Mouse (Mus musculus) liver, embryonic 12.5 days (tissue): Measurements from ENCODE around the gene Nfyc. TPM values are rescaled to one million over a fixed set of nuclear protein-coding genes. Genes with fewer than 3 reads are reported as not detected.
A peak's percentile ranks its signal among the peaks of the same experiment; 100 is the strongest.

Experiments used
- ATAC-seq: fragments of 200-750 bp; cut with Nextera tagmentation; 2 replicates; pipeline ENCODE4 v1.8.0; 2017; ENCODE audit warnings: moderate number of reproducible peaks, mild to moderate bottlenecking, moderate library complexity
- H3K27ac ChIP-seq: fragments of 300-500 bp; sonication (generic); 2 replicates; pipeline ENCODE4 v1.5.1; 2016; ENCODE audit warnings: mild to moderate bottlenecking
- H3K27me3 ChIP-seq: fragments of 300-500 bp; sonication (generic); replicated peaks from 2 replicates; pipeline ENCODE4 v1.6.1; 2016; ENCODE audit warnings: mild to moderate bottlenecking, moderate library complexity
- H3K36me3 ChIP-seq: fragments of 300-500 bp; sonication (generic); 2 replicates; pipeline ENCODE4 v1.6.1; 2016; ENCODE audit warnings: mild to moderate bottlenecking, moderate library complexity
- H3K4me1 ChIP-seq: fragments of 300-500 bp; sonication (generic); 2 replicates; pipeline ENCODE4 v1.6.1; 2016
- H3K4me2 ChIP-seq: fragments of 300-500 bp; sonication (generic); 2 replicates; pipeline ENCODE4 v1.6.1; 2016; ENCODE audit warnings: mild to moderate bottlenecking, moderate library complexity
- H3K4me3 ChIP-seq: fragments of 300-500 bp; sonication (generic); 2 replicates; pipeline ENCODE4 v1.5.1; 2016; ENCODE audit warnings: mild to moderate bottlenecking, moderate library complexity
- H3K9ac ChIP-seq: fragments of 300-500 bp; sonication (generic); 2 replicates; pipeline ENCODE4 v1.6.1; 2016; ENCODE audit warnings: mild to moderate bottlenecking, moderate library complexity
- H3K9me3 ChIP-seq: fragments of 300-500 bp; sonication (generic); replicated peaks from 2 replicates; pipeline ENCODE4 v1.6.1; 2016; ENCODE audit warnings: mild to moderate bottlenecking, moderate library complexity
- WGBS: fragments of 180-500 bp; shearing (Covaris S2); methylation state at CpG from one replicate; pipeline ENCODE4 v1.1.7; 2016; ENCODE audit not compliant: insufficient replicate concordance; 5-methylcytosine and 5-hydroxymethylcytosine counted together
- polyA plus RNA-seq: library from polyadenylated mRNA; unstranded; fragments of >200 nt; fragmentation: Nextera tagmentation; extraction: Ambion mirVana; gene quantifications from 2 replicates; pipeline ENCODE4 v1.2.1, GENCODE M21; 2016

Nfyc gene
- polyA plus RNA-seq, 1 experiment from 2014 or later, result 64.2 TPM

DNA sequence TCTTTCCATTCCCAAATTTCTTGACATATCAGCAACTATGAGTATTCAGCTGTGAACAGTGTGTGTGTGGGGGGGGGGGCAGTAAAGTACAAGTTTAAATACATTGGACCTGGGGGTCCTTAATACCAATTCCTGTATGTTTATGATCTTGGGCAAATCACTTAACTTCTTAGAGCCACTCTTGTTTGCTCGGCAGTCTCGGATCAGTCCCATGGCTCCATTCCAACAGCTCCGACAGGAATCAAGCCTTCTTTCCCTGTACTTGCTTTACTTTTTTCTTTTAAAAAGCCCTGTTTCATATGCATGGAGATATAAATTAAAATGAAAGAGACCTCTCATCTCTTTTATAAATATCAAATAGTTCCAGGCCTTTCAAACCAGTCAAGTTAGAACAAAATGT is 30.7 kb downstream of the Nfyc start:
- 91% methylated on average over 3 of the region's 3 CpGs for WGBS
- Histone ChIP-seq H3K4me2 (no peak overlapping the region), H3K36me3 (peaks cover 9% of the 10 kb centered on the region; the same call in 1 of the 2 replicates), H3K9ac (no peak overlapping the region), H3K27me3 (no peaks in the 10 kb centered on the region), H3K4me1 (peaks cover 24% of the 10 kb centered on the region), H3K9me3 (no peaks in the 10 kb centered on the region), H3K27ac (no peak overlapping the region), H3K4me3 (no peak overlapping the region)
- ATAC-seq, result no peak

- no peak overlapping the region for H3K4me2 ChIP-seq
- H3K4me3 ChIP-seq, result no peak overlapping the region
- peaks cover 20% of the 10 kb centered on the region for H3K4me1 ChIP-seq
- H3K9ac ChIP-seq, result no peak overlapping the region
- peaks cover 8% of the 10 kb centered on the region; the same call in 1 of the 2 replicates for H3K36me3 ChIP-seq
- no peak overlapping the region for H3K27ac ChIP-seq
- WGBS, result 78% methylated on average over 2 of the region's 2 CpGs
- no peak for ATAC-seq
- no peaks in the 10 kb centered on the region for H3K27me3 ChIP-seq
- no peaks in the 10 kb centered on the region for H3K9me3 ChIP-seq
Observed at GRCm38 (mm10) chr4:120799680-120800166, 31.6 kb downstream of the Nfyc start.

GRCm38 (mm10) chr4:120797985-120798725 is 33.2 kb downstream of the Nfyc start:
- ATAC-seq, result no peak
- H3K27ac ChIP-seq, result no peak overlapping the region
- H3K4me2 ChIP-seq, result no peak overlapping the region
- 78% methylated on average over 5 of the region's 5 CpGs for WGBS
- H3K4me3 ChIP-seq, result no peak overlapping the region
- no peaks in the 10 kb centered on the region for H3K27me3 ChIP-seq
- H3K9me3 ChIP-seq, result no peaks in the 10 kb centered on the region
- H3K36me3 ChIP-seq, result peaks cover 5% of the 10 kb centered on the region; the same call in 1 of the 2 replicates
- H3K4me1 ChIP-seq, result peaks cover 15% of the 10 kb centered on the region
- no peak overlapping the region for H3K9ac ChIP-seq

- Histone ChIP-seq H3K4me1 (peaks cover 15% of the 10 kb centered on the region), H3K4me3 (no peak overlapping the region), H3K4me2 (no peak overlapping the region), H3K9me3 (no peaks in the 10 kb centered on the region), H3K27me3 (no peaks in the 10 kb centered on the region), H3K36me3 (peaks cover 5% of the 10 kb centered on the region; the same call in 1 of the 2 replicates), H3K9ac (no peak overlapping the region), H3K27ac (no peak overlapping the region)
- WGBS, result 70% methylated on average over 2 of the region's 2 CpGs
- no peak for ATAC-seq
Observed at GRCm38 (mm10) chr4:120796687-120797086, 34.7 kb downstream of the Nfyc start.

DNA sequence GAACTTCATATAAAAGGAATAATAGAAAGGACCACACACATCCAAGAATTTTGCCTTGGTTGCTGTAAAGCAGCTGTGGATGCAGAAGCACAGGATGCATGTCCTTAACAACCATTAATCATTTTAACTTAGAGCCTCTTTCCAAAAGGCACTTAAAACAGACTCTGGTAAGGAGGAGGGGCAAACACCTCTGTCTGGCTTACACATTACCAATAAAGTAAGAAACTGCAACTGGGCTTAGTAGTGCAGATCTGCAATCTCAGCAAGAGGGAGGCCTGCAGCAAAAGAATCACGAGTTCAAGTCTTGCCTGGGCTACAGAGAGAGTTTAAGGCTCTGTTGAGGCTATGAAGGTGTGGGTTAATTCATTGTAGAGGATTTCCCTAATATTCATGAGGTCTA is 35.7 kb downstream of the Nfyc start:
- H3K27me3 ChIP-seq, result no peaks in the 10 kb centered on the region
- H3K9me3 ChIP-seq, result no peaks in the 10 kb centered on the region
- H3K27ac ChIP-seq, result no peak overlapping the region
- ATAC-seq, result no peak
- peaks cover 15% of the 10 kb centered on the region for H3K4me1 ChIP-seq
- no peak overlapping the region for H3K9ac ChIP-seq
- no peak overlapping the region for H3K4me2 ChIP-seq
- peaks cover 5% of the 10 kb centered on the region for H3K36me3 ChIP-seq
- no peak overlapping the region for H3K4me3 ChIP-seq
- WGBS, result 83% methylated on average over 1 of the region's 1 CpGs

DNA sequence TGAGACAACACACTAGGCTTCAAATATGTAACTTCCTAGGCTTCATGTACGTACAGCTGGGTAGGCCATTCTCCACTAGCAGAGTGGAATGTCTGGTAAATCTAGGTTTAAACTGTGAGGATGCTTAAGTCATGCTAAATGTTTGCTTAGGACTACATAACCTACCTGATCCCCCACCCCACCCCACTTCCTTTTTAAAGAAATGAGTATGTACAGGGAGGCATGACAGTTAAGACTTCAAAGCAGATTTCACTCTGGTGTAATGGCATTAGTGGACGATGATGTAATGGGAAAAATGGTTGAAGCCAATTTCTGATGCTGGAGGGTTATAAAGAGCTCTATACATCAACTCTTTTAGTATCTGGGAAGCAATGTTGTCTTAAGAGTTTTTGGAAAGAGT is 38.5 kb downstream of the Nfyc start:
- Histone ChIP-seq H3K9ac (no peak overlapping the region), H3K4me3 (no peak overlapping the region), H3K27me3 (no peaks in the 10 kb centered on the region), H3K36me3 (peaks cover 29% of the 10 kb centered on the region), H3K9me3 (no peaks in the 10 kb centered on the region), H3K4me2 (no peak overlapping the region), H3K4me1 (peaks cover 8% of the 10 kb centered on the region), H3K27ac (no peak overlapping the region)
- ATAC-seq, result no peak
- WGBS, result 79% methylated on average over 2 of the region's 2 CpGs

- no peak overlapping the region for H3K4me2 ChIP-seq
- no peak overlapping the region for H3K27ac ChIP-seq
- H3K4me3 ChIP-seq, result no peak overlapping the region
Observed at GRCm38 (mm10) chr4:120790027-120790426, 41.3 kb downstream of the Nfyc start.

DNA sequence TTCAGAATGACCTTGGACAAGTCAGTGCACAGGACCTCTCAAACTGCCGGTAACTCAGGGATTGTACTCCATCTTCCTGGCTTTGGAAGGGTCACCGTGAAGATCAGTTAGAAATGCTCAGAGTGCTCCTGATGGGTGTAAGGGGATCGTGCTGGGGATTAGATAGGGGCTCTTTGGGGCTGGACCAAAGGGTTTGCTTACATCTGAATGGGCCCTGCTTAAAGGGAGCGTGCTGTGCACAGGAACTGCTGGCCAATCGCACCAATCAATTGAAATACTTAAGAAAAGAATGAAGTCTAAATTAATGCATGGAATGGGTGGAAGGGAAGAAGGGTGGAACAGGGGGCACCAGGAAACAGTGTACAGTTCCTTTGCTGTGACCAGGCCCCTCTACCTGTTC is 75.6 kb downstream of the Nfyc start:
- H3K36me3 ChIP-seq, result peaks cover 43% of the 10 kb centered on the region
- 63% methylated on average over 5 of the region's 5 CpGs for WGBS
- no peak overlapping the region for H3K27ac ChIP-seq
- H3K27me3 ChIP-seq, result peaks cover 25% of the 10 kb centered on the region
- no peak overlapping the region for H3K9ac ChIP-seq
- ATAC-seq, result no peak
- H3K4me2 ChIP-seq, result no peak overlapping the region
- H3K9me3 ChIP-seq, result no peaks in the 10 kb centered on the region
- no peaks in the 10 kb centered on the region for H3K4me1 ChIP-seq
- H3K4me3 ChIP-seq, result no peak overlapping the region

More at GRCm38 (mm10) chr4:120790027-120790426, 41.3 kb downstream of the Nfyc start:
- no peak for ATAC-seq
- Histone ChIP-seq H3K9me3 (no peaks in the 10 kb centered on the region), H3K36me3 (peaks cover 56% of the 10 kb centered on the region), H3K4me1 (no peaks in the 10 kb centered on the region; the same call in 1 of the 2 replicates), H3K9ac (no peak overlapping the region), H3K27me3 (no peaks in the 10 kb centered on the region)
- 88% methylated on average over 4 of the region's 4 CpGs for WGBS

DNA sequence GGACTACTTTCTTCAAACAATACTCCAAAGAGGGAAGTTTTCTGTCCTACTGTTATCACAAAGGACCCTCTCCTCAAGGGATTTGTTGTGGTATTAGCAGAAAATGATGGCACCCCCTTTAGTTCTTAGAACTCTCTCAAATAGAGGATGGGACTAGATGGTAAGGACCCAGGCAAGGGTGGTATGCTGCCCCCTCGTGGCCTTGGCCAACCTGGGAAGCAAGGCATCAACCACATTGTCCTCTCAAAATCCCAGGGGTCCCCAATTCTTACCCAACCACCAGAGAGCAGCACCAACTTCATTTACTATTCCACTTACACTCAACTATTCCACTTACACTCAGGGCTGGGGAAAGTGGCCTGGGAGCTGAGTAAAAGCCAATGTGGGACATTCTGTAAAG is 76.1 kb downstream of the Nfyc start:
- H3K4me2 ChIP-seq, result no peak overlapping the region
- H3K27me3 ChIP-seq, result peaks cover 30% of the 10 kb centered on the region
- 0% methylated on average over 1 of the region's 1 CpGs for WGBS
- peaks cover 38% of the 10 kb centered on the region for H3K36me3 ChIP-seq
- no peak overlapping the region for H3K9ac ChIP-seq
- no peak overlapping the region for H3K27ac ChIP-seq
- no peak for ATAC-seq
- H3K9me3 ChIP-seq, result no peaks in the 10 kb centered on the region
- no peak overlapping the region for H3K4me3 ChIP-seq
- H3K4me1 ChIP-seq, result no peaks in the 10 kb centered on the region

- H3K4me2 ChIP-seq, result no peak overlapping the region
- no peak for ATAC-seq
- H3K4me1 ChIP-seq, result peaks cover 24% of the 10 kb centered on the region
Observed at GRCm38 (mm10) chr4:120749601-120750000, 81.8 kb downstream of the Nfyc start.

DNA sequence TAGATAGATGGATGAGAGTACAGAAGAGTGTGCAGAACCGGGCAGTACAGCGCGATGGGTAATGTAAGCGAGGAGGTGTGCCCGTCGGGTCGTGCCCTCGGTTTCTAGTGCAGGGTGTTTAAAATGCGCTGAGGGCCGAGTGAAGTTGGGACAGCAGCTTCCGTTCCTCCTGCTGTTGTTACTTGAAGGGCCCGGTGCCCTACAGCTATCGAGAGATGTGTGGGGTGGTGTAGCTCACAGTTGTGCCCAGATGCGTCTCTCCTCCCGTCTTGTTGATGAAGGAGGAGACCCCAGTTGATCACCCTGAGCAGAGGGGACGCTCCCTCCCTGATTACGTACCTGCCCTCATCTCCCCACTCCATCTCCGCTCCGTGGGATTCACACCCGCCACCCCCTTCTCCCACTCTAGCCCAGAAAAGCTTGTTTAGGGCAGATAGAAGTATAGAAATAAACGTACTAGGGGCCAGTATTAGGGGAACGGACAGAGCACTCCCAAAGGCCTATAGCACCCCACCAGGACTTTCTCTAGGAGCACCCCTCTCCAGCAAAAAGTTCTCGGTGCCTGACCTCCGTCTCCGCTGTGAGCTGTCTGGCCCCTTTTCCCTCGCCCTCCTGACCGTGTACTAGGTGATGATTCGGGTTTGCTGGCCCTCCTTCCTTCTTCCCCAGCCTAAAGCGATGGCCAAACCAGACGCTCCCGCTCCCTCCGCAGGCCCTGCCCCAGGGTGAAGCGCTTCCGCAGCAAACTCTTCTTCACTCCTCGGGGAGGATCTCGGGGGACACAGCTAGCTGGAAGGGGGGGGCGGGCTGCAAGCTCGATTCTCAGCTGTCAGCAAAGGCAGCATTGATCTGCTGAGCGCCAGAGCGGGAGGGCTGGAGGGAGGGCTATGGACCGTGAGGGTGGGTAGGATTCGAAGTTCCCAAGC is 83.2 kb downstream of the Nfyc start, which contains the start of gene Kcnq4:
Kcnq4 (minus strand) TSS at position 672 of the 926 bp plus-strand sequence.
- peak within 1 kb of the TSS; percentile 78 for H3K4me2 ChIP-seq
- no peaks in the 10 kb centered on the region for H3K36me3 ChIP-seq
- peak within 1 kb of the TSS; percentile 63 for H3K4me3 ChIP-seq
- H3K27ac ChIP-seq, result no peak within 1 kb of the TSS
- peaks cover 94% of the 10 kb centered on the region for H3K27me3 ChIP-seq
- no peak within 1 kb of the TSS for H3K9ac ChIP-seq
- peaks cover 27% of the 10 kb centered on the region for H3K4me1 ChIP-seq
- no peak for ATAC-seq
- WGBS, result 4% methylated on average over 42 of the region's 42 CpGs
- no peaks in the 10 kb centered on the region for H3K9me3 ChIP-seq

More at GRCm38 (mm10) chr4:120749601-120750000, 81.8 kb downstream of the Nfyc start:
- Histone ChIP-seq H3K9me3 (no peaks in the 10 kb centered on the region), H3K27me3 (peaks cover 87% of the 10 kb centered on the region), H3K27ac (no peak overlapping the region), H3K36me3 (no peaks in the 10 kb centered on the region), H3K9ac (no peak overlapping the region), H3K4me3 (no peak overlapping the region)
- 19% methylated on average over 2 of the region's 2 CpGs for WGBS
